Mouse (Mus musculus): ENCODE results near the gene Mgrn1. TPM values are rescaled to one million over a fixed set of nuclear protein-coding genes. Genes with fewer than 3 reads are reported as not detected.

Mgrn1 gene
- polyA plus RNA-seq, 1 experiment from 2014 or later, result 57.8 TPM

- Histone ChIP-seq H3K4me2 (replicated peaks; ENCODE audit: low read depth) (no peak overlapping the region), H3K9ac (ENCODE audit: low read depth, low read length) (no peak overlapping the region), H3K4me3 (ENCODE audit: low read depth, low read length) (no peak overlapping the region), H3K36me3 (ENCODE audit: control insufficient read depth, insufficient read depth) (no peaks in the 10 kb centered on the region), H3K9me3 (ENCODE audit: control insufficient read depth) (no peaks in the 10 kb centered on the region), H3K4me1 (replicated peaks; ENCODE audit: control insufficient read depth, insufficient read depth, low read length) (no peaks in the 10 kb centered on the region), H3K27me3 (replicated peaks; ENCODE audit: control insufficient read depth, insufficient read depth, low read length) (no peaks in the 10 kb centered on the region), H3K27ac (ENCODE audit: low read depth, low read length) (no peak overlapping the region)
- ATAC-seq, result no peak
- no peak for TF ChIP-seq CTCF (IDR thresholded peaks at IDR 0.05; ENCODE audit: low read depth)
- WGBS, result 68% methylated on average over 7 of the region's 7 CpGs
These were observed 35.7 kb upstream of the Mgrn1 start for GRCm38 (mm10) chr16:4850361-4850760.

GRCm38 (mm10) chr16:4850938-4851628 is 35.0 kb upstream of the Mgrn1 start:
- TF ChIP-seq CTCF (IDR thresholded peaks at IDR 0.05; ENCODE audit: low read depth), result no peak
- Histone ChIP-seq H3K4me3 (ENCODE audit: low read depth, low read length) (no peak overlapping the region), H3K27me3 (replicated peaks; ENCODE audit: control insufficient read depth, insufficient read depth, low read length) (no peaks in the 10 kb centered on the region), H3K9ac (ENCODE audit: low read depth, low read length) (no peak overlapping the region), H3K36me3 (ENCODE audit: control insufficient read depth, insufficient read depth) (no peaks in the 10 kb centered on the region), H3K4me2 (replicated peaks; ENCODE audit: low read depth) (no peak overlapping the region), H3K4me1 (replicated peaks; ENCODE audit: control insufficient read depth, insufficient read depth, low read length) (no peaks in the 10 kb centered on the region), H3K9me3 (ENCODE audit: control insufficient read depth) (no peaks in the 10 kb centered on the region), H3K27ac (ENCODE audit: low read depth, low read length) (no peak overlapping the region; the same call in 1 of the 2 replicates)
- WGBS, result 52% methylated on average over 5 of the region's 5 CpGs
- ATAC-seq, result no peak

- peak; percentile 69 for ATAC-seq
- 34% methylated on average over 5 of the region's 5 CpGs for WGBS
- no peak for TF ChIP-seq CTCF (IDR thresholded peaks at IDR 0.05; ENCODE audit: low read depth)
These were observed 30.9 kb upstream of the Mgrn1 start for GRCm38 (mm10) chr16:4855046-4855650.

GRCm38 (mm10) chr16:4861392-4861791 is 24.7 kb upstream of the Mgrn1 start:
- Histone ChIP-seq H3K4me2 (replicated peaks; ENCODE audit: low read depth) (no peak overlapping the region), H3K4me3 (ENCODE audit: low read depth, low read length) (no peak overlapping the region), H3K27ac (ENCODE audit: low read depth, low read length) (no peak overlapping the region), H3K27me3 (replicated peaks; ENCODE audit: control insufficient read depth, insufficient read depth, low read length) (no peaks in the 10 kb centered on the region), H3K4me1 (replicated peaks; ENCODE audit: control insufficient read depth, insufficient read depth, low read length) (no peaks in the 10 kb centered on the region), H3K9me3 (ENCODE audit: control insufficient read depth) (no peaks in the 10 kb centered on the region), H3K9ac (ENCODE audit: low read depth, low read length) (no peak overlapping the region), H3K36me3 (ENCODE audit: control insufficient read depth, insufficient read depth) (no peaks in the 10 kb centered on the region)
- 44% methylated on average over 10 of the region's 10 CpGs for WGBS
- peak; percentile 49 for ATAC-seq
- peak; percentile 66 for TF ChIP-seq CTCF (IDR thresholded peaks at IDR 0.05; ENCODE audit: low read depth)

More at GRCm38 (mm10) chr16:4855046-4855650, 30.9 kb upstream of the Mgrn1 start:
- Histone ChIP-seq H3K4me1 (replicated peaks; ENCODE audit: control insufficient read depth, insufficient read depth, low read length) (no peaks in the 10 kb centered on the region), H3K4me3 (ENCODE audit: low read depth, low read length) (no peak overlapping the region), H3K27ac (ENCODE audit: low read depth, low read length) (0 out of 2 replicates have a peak overlapping the region, but pooled peaks have one; percentile 4), H3K36me3 (ENCODE audit: control insufficient read depth, insufficient read depth) (no peaks in the 10 kb centered on the region), H3K27me3 (replicated peaks; ENCODE audit: control insufficient read depth, insufficient read depth, low read length) (no peaks in the 10 kb centered on the region), H3K4me2 (replicated peaks; ENCODE audit: low read depth) (no peak overlapping the region), H3K9me3 (ENCODE audit: control insufficient read depth) (no peaks in the 10 kb centered on the region), H3K9ac (ENCODE audit: low read depth, low read length) (no peak overlapping the region)

- peak; percentile 50 for ATAC-seq
- no peaks in the 10 kb centered on the region for H3K36me3 ChIP-seq (ENCODE audit: control insufficient read depth, insufficient read depth)
These were observed 23.1 kb upstream of the Mgrn1 start for GRCm38 (mm10) chr16:4862863-4863483.

GRCm38 (mm10) chr16:4863742-4864141 is 22.3 kb upstream of the Mgrn1 start:
- WGBS, result 80% methylated on average over 8 of the region's 8 CpGs
- H3K4me2 ChIP-seq (replicated peaks; ENCODE audit: low read depth), result no peak overlapping the region
- no peaks in the 10 kb centered on the region for H3K36me3 ChIP-seq (ENCODE audit: control insufficient read depth, insufficient read depth)
- no peak for ATAC-seq
- H3K9me3 ChIP-seq (ENCODE audit: control insufficient read depth), result no peaks in the 10 kb centered on the region
- H3K27me3 ChIP-seq (replicated peaks; ENCODE audit: control insufficient read depth, insufficient read depth, low read length), result no peaks in the 10 kb centered on the region
- no peaks in the 10 kb centered on the region for H3K4me1 ChIP-seq (replicated peaks; ENCODE audit: control insufficient read depth, insufficient read depth, low read length)
- no peak overlapping the region for H3K4me3 ChIP-seq (ENCODE audit: low read depth, low read length)
- TF ChIP-seq CTCF (IDR thresholded peaks at IDR 0.05; ENCODE audit: low read depth), result no peak
- H3K27ac ChIP-seq (ENCODE audit: low read depth, low read length), result no peak overlapping the region
- H3K9ac ChIP-seq (ENCODE audit: low read depth, low read length), result no peak overlapping the region

More at GRCm38 (mm10) chr16:4862863-4863483, 23.1 kb upstream of the Mgrn1 start:
- no peaks in the 10 kb centered on the region for H3K4me1 ChIP-seq (replicated peaks; ENCODE audit: control insufficient read depth, insufficient read depth, low read length)
- no peak overlapping the region for H3K4me3 ChIP-seq (ENCODE audit: low read depth, low read length)
- H3K9me3 ChIP-seq (ENCODE audit: control insufficient read depth), result no peaks in the 10 kb centered on the region
- 45% methylated on average over 9 of the region's 9 CpGs for WGBS
- peak; percentile 93 for TF ChIP-seq CTCF (IDR thresholded peaks at IDR 0.05; ENCODE audit: low read depth)
- H3K4me2 ChIP-seq (replicated peaks; ENCODE audit: low read depth), result no peak overlapping the region
- no peak overlapping the region for H3K9ac ChIP-seq (ENCODE audit: low read depth, low read length)
- H3K27ac ChIP-seq (ENCODE audit: low read depth, low read length), result no peak overlapping the region
- H3K27me3 ChIP-seq (replicated peaks; ENCODE audit: control insufficient read depth, insufficient read depth, low read length), result no peaks in the 10 kb centered on the region

All from intestine, postnatal 0 days (tissue).